Mouse (Mus musculus): Measurements from ENCODE around the gene Stxbp4. TPM values are rescaled to one million over a fixed set of nuclear protein-coding genes. Genes with fewer than 3 reads are reported as not detected.

The Stxbp4 gene
- total RNA-seq, 2 experiments from 2014 or later, result 0.95 to 1.7 TPM

DNA sequence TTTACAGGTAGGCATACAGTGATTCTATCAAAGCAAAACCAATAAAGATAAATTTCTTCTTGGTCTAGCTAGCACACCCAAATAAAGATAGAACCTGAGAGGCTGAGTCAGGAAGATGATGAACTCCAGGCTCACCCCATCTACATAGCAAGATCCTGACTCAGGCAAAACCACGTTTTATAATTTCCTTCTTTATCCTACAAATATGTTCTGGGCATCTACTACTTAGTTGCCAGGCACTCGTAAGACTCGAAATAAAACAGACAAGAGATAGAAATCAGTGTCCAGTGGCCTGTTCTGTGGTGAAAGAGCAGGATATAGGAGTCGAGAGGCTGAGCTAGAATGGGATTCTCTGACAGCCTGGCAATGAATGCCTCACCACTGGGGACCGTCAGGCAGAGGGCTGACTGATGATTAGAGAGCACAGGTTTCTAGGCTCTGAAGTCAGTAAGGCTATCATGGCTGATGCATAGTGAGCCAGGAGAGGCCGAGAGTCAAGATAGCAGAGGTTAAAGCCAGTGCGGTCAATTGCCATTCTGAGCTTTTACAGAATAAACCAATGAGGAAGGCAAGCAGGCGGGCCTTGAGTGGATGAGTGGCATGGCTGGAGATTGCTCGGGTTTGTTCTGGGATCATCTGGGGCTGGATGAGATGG, 12.5 kb upstream of the Stxbp4 start:
- 0 out of 2 replicates have a peak, but pooled peaks have one; percentile 15 for ATAC-seq (ENCODE audit: poor library complexity, severe bottlenecking)

DNA sequence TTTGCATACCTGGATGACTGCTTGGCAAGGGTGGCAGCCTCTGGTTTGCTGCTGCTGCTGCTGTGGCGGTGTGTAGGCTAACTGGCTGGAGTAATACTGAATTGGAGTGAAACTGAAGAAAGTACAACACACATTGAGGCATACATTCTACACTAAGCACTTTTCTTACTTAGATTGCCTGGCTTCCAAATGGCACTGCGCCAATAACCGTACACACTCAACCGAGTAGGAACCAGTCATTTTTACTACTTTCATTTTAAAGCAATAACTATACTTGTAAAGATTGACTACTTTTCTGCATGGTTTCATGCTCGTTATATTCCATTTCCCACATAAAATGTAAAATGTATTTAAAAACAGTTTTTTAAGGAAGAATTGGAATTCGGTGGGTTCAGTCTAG, 11.9 kb upstream of the Stxbp4 start:
- ATAC-seq (ENCODE audit: poor library complexity, severe bottlenecking), result no peak

DNA sequence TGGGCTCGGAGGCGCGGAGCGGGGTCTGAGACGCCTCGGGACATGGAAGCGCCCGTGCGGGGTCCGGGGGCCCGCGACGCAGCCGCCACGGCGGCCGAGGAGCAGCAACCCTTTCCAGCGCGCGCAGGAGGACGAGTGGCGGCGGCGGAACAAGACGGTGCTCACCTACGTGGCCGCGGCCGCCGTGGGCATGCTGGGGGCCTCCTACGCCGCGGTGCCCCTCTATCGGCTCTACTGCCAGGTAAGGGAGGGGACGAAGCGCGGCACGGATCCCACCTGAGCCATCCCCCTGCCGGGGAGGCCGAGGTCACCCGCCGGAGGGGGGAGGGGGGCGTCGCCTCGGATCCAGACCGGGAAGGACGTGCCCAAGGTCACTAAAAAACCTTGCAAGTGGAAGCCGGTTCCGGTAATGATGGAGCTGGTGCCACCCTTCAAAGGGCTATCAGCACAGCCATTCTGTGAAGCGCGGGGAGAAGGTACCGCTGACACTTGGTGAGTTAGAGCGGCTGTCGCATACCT, 487 bp upstream of the Stxbp4 start:
- ATAC-seq (ENCODE audit: poor library complexity, severe bottlenecking), result peak; percentile 22; the same call in 1 of the 2 replicates

DNA sequence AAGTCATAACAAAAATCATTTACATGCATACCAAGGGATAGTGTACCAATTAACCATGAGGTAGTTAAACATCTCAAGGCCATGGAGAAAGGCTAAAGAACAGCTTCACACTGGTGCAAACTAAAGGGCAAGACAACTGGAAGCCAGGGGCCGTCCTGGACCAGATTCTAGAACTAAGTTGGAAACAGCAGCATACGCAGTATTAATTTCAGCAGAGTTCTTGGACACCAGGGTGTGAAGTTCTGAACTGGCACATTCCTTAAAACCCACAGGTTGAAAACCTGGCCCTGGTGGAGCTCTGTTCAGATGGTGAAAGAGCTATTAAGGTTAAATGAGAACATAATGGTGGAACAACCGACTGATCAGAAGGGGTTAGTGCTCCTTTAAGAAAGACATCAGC, 3.2 kb downstream of the Stxbp4 start:
- ATAC-seq (ENCODE audit: poor library complexity, severe bottlenecking), result no peak

DNA sequence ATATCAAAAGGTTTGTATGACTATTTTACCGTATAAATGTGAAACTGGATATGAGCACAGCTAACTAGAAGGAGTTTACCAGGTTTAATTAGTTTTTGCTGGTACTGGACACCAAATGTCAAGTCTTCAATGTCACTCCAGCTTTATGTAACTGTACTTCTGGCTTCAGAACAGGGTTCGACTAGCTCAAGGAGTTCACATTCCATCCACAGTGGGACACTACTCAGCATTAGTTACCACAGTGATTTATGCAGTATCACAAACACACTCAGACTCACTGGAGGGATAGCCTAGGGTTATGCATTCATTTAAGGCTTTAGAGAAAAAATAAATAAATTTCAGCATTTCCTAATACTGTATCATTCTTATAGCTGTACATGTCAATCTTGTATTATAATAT, 5.4 kb downstream of the Stxbp4 start:
- no peak for ATAC-seq (ENCODE audit: poor library complexity, severe bottlenecking)

DNA sequence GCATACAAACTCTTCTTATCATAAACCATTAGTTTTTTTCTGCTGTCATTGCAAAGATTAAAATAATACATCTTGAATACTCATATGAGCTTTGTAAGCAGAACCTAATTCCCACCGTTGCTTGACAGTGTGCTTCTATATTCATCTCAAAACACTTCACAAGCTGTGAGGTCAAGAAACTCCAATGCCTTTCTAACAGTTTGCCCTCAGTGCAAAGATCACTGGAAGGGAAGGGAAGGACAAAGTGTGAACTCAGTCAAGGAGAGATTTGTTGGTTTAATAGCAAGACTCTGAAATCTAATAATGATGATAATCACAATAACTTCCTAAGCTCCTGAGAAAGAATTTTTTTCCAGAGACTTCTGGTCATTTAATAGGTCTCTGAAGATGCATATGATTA, 10.1 kb downstream of the Stxbp4 start:
- no peak for ATAC-seq (ENCODE audit: poor library complexity, severe bottlenecking)

DNA sequence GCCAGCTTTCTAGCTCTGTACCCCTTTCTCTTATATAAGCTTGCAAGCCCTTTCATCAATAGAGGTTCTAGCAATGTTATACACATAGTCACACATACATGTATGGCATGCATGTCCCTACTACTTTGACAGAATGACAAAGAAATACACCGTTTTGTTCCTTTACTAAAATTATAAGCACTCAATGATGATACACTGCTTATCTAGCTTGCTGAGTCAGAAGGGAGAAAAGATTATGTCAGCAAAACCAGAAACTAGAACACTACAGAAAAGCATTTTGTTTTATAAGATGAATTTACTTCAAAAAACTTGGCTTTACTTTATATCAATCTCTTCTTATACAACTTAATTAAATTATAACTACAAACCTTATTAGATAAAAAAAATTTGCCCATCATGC, 12.7 kb downstream of the Stxbp4 start:
- no peak for ATAC-seq (ENCODE audit: poor library complexity, severe bottlenecking)

DNA sequence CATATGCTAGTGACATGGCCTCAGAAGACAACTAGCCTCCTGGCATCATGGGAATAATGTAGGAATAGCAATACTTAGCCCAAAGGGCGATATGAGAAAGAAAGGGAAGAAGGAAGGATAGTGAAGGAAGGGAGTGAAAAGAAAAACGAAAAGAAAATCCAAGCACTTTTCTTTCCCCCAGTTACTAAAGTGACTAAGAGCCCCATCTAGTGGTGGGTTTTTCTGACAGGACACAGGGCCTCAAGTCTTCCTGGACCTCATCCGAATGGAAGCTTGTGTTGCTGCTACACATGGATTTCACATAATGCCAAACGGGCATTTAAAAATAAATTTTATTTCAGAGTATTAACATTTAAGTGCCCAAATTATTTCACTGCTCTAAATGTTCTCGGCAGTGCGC, 14.4 kb downstream of the Stxbp4 start:
- peak; percentile 68; the same call in 1 of the 2 replicates for ATAC-seq (ENCODE audit: poor library complexity, severe bottlenecking)

DNA sequence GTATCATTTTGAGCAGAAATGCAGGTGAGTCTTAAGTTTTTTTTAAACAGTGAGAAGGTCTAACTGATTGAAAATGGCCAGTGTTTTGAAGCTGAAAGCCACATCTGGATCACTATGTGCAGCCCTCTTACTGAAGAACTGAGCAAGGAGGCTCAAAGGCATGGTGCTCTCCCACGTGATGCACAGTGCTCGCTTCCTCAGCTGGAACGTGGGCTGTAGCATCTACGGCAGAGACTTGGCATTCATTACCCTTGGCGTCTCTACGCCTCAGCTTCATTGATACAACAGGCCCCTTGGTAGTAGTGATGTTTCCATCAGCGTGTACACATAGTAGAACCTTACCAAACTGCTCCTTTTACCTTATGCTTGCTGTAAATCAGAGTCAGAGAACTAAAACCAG, 15.4 kb downstream of the Stxbp4 start:
- ATAC-seq (ENCODE audit: poor library complexity, severe bottlenecking), result no peak

DNA sequence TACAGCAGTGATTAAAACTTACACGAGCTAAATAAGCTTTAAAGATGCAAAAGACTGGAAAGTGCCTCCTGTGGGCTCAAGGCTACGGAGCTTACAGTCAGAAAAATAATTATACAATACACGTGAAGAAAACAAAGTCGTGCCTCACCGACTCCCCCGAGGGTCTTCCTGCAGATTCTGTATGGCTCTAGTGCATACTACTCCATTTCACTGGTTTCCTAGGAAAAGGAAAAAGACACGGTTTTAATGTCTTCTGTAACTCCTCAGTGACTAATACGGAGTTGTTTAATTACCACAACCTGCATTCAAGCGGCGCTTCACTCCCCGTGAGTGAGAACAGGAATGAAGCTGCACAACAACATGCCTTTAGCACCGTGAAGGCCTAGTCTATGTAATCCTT, 15.8 kb downstream of the Stxbp4 start:
- no peak for ATAC-seq (ENCODE audit: poor library complexity, severe bottlenecking)

DNA sequence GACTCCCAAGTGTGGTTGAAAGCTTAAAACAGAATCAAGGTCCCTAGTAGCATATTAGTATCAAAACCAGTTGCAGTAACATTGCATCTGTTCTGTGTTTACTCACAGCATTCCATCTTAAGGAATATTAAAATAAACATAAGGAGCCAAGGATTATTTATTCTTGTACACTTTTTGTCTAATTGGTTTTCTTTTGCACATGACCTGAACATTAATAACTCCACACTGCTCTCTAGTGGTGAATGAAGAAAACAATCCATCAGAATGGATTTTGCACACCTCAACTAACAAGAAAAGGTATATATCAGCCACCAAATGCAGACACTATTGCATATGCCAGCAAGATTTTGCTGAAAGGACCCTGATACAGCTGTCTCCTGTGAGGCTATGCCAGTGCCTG, 21.5 kb downstream of the Stxbp4 start:
- ATAC-seq (ENCODE audit: poor library complexity, severe bottlenecking), result peak; percentile 66

DNA sequence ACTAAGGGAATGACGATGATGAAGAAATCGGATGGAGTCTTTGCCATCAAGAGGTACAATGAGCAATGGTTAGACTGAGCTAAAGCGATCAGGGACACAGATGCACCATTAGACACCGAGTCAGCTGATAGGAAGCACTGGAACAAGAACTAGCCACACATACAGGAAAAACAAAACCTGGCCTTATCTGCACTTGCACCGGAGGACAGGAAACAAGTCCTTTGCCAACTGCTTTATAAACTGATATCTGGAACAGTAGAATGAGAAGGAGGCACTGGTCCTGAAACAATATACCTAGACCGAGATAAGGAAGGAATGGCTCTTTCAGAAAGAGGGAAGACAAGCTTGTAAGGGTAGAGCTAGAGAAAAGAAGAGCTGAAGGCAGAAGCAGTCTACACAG, 23.1 kb downstream of the Stxbp4 start:
- ATAC-seq (ENCODE audit: poor library complexity, severe bottlenecking), result no peak

DNA sequence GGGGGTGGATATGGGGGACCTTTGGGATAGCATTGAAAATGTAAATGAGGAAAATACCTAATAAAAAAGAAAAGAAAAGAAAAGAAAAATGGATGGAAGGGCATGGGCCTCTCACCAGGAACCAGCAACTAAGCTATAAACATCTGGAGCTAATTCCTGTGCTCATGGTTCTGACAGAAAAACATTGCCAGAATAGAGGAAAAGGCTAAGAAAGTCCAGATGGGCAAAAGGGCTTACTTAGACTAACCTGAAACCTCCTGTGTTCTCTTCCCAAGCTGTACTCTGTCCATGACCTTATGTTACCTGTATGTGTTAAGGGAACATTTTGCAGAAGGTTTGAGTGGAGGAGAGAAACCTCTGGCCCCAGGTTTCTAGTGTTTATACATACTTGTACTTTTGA, 25.8 kb downstream of the Stxbp4 start:
- no peak for ATAC-seq (ENCODE audit: poor library complexity, severe bottlenecking)

DNA sequence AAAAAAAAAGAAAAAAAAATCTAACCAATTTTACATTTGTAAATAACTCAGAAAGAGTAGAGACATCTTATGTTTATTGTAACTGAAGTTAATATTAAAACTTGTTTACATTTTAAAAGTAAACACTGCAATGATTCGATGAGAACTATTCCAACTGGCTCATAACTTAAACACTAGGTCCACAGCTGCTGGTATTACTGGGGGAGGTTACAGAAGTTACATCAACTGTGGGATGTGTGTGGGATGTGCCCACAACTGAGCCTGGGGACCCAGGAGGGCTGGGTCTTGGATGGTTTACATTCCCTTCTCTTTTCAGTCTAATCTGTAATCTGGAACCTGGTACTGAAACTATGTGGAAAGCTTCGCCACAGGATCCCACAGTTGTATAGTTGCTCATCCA, 34.8 kb downstream of the Stxbp4 start:
- no peak for ATAC-seq (ENCODE audit: poor library complexity, severe bottlenecking)

DNA sequence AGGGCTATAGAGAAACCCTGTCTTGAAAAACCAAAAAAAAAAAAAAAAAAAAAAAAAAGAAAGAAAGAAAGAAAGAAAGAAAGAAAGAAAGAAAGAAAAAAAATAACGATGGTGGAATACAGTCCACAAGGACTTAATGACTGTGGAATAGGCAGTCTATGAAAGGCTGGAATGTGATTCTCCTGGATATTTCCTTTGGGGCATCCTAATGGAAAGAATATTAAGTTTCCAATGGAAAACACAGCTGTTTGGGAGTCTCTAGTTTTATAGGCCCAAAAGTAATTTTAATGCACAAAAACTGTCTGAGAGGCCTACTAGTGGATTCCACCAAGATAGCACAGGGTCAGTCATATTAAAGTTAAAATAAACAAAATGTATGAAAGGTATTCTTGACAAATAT, 42.1 kb downstream of the Stxbp4 start:
- ATAC-seq (ENCODE audit: poor library complexity, severe bottlenecking), result no peak

DNA sequence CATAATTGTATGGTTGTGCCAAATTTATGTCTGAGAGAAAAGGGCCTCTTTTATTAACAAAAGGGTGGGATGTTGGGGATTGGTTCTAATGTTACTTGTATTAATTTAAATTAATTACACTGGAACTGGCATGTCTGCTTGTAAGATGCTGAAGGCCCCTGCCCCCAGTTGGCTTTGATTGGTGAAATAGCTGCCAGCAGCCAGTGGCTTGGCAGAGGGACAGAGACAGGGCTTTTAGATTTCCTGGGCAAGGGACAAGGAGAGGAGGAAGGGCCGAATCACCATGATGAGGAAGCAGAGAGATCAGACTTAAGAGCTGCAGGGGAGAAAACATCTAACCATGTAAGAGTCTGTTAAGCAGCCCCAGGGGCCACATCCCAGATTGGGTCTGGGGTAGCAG, 46.9 kb downstream of the Stxbp4 start:
- ATAC-seq (ENCODE audit: poor library complexity, severe bottlenecking), result no peak

DNA sequence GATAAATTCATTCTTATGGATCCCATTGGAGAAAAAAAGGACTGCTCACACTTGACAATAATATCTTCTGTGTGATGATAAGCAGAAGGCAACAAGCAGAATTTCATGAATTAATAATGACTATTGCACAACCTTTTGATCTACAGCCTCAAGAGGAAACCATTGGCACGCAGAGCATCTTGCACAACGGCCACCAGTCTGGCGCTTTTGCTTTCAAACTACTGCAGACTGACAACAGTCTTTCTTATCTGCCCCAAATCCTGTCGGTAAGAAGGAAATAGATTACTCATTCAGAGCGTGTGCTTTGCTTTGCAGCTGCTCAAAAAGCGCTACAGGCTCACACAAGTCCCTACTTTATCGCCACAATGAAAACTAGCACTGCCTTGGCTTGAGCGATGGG, 51.7 kb downstream of the Stxbp4 start:
- ATAC-seq (ENCODE audit: poor library complexity, severe bottlenecking), result peak; percentile 84

DNA sequence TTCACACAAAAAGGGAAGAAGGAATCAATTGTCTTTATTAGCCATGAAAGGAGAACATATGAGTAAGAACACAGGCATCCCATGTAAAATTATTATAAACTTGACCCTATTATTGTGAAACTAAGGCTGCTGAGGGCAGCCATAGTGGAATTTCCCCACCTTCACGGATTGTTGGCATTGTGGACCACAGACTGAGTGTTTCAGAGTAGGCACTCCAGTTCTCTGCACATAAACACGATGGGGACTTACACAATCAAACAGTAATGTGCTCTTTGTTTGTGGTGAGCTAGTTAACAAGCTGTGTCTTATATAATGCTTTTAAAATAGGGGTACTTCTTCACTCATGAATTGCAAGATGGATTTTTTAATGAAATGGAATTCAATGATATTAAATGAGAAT, 52.1 kb downstream of the Stxbp4 start:
- 0 out of 2 replicates have a peak, but pooled peaks have one; percentile 27 for ATAC-seq (ENCODE audit: poor library complexity, severe bottlenecking)

DNA sequence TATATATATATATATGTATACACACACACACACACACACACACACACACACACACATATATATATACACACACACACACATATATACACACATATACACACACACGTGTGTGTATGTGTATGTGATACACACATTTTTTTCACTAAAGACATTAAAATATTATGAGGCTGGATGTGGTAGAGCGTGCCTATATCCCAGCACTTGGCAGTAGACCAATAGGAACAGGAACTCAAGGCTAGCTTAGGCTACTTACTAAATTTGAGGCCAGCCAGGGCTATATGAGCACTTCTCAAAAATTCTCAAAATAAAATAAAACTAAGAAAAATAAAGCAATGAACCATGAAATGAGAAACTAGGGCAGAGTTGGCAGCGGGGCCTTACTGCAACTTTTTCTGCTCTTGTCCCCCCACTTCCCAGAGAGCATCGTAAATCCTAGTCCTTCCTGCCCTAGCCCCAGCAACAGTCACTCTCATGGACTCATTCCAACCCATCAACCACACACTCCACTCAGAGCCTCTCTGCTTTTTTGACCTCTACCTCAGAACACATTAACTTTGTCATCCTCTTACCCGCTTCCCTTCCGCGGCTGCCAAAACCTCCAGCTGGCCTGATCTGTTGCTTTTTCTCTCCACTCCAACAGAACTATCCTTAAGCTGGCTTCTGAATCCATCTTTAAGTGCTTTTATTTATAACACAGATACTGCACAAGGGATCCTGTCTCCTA, 60.7 kb downstream of the Stxbp4 start:
- ATAC-seq (ENCODE audit: poor library complexity, severe bottlenecking), result no peak

DNA sequence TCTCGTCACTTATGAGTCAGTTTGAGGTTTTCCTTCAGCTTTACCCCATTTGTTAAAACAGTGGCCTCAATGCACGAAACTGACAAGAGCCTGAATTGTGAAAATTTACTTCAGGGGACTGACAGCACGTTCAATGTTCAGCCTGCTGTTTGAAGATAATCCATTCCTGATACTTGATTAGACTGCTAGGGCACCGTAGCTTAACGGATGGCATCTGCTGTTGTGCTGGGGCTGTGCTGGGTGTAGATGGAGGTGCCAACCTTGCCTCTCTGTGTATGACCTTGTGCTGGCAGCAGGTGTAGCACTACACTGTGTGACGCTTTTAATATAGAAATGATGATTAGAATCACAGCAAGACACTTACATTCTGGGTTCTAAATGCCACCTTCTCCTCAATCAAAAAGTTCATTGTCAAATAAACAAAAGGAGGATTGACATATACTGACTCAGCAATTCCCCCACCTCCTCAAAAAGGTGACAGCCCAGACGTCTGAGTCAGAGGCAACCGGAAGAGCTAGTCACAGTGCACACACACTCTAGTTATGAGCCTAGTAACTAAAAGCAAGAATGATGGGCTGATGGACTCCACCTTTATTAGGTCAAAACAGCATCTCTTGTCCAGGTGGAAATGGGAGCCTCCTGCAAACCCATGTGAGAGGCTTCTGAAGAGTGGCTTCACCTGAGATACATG, 61.5 kb downstream of the Stxbp4 start:
- ATAC-seq (ENCODE audit: poor library complexity, severe bottlenecking), result no peak

DNA sequence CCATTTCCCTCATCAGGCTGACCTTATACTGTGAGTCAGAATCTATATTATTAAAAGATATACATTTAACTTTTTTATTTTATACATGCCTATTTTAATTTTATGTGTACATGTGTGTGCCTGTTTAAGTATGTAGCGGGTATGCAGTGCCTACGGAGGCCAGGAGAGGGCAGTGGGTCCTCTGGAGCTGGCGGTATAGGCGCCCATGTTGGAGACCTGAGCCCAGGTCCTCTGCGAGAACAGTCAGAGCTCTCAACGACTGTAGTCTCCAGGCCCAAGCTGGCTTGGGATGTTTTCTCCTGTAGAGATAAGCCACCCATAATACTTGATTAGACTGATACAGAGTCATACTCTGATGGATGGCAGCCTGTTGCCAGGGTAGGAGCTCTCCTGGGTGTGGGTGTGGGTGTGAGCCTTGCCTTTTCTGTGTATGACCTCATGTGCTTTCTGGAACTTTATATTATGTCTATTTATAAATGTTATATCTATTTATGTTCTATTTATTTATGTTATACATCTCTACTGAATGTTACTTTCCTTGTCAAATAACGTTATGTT, 62.3 kb downstream of the Stxbp4 start:
- ATAC-seq (ENCODE audit: poor library complexity, severe bottlenecking), result no peak
